Mouse (Mus musculus) c-Kit-positive CD71-positive TER-119-positive erythroid progenitor cells, embryonic 14.5 days (primary cell): ENCODE results near the gene Actl11.

ENCODE experiments used
- DNase-seq: peaks from one replicate; pipeline ENCODE4 v3.0.0-alpha.2; 2013; ENCODE audit warnings: low spot score

The Actl11 gene

GRCm38 (mm10) chr9:107961881-107962280, 33.6 kb downstream of the Actl11 start:
- DNase-seq: no peak

- no peak for DNase-seq
These were observed 34.6 kb downstream of the Actl11 start for GRCm38 (mm10) chr9:107962916-107963315.

- peak; percentile 89 for DNase-seq
These were observed 35.4 kb downstream of the Actl11 start for GRCm38 (mm10) chr9:107963700-107964099.

GRCm38 (mm10) chr9:107964681-107965080, 36.4 kb downstream of the Actl11 start:
- DNase-seq: no peak

GRCm38 (mm10) chr9:107966676-107967075, 38.4 kb downstream of the Actl11 start:
- DNase-seq: no peak

- no peak for DNase-seq
These were observed 39.2 kb downstream of the Actl11 start for GRCm38 (mm10) chr9:107967437-107967836.

GRCm38 (mm10) chr9:107968531-107968930, 40.3 kb downstream of the Actl11 start:
- DNase-seq: no peak

- no peak for DNase-seq
These were observed 42.0 kb downstream of the Actl11 start for GRCm38 (mm10) chr9:107970311-107970710.

GRCm38 (mm10) chr9:107971690-107972541, 43.6 kb downstream of the Actl11 start:
- peak; percentile 93 for DNase-seq

- DNase-seq: peak; percentile 87
These were observed 46.4 kb downstream of the Actl11 start for GRCm38 (mm10) chr9:107974491-107975171.

- DNase-seq: peak; percentile 91
These were observed 47.4 kb downstream of the Actl11 start, which contains the start of gene Uba7 for GRCm38 (mm10) chr9:107975399-107976386. TSS of gene Uba7 (plus strand) at chr9:107975505.

GRCm38 (mm10) chr9:107978815-107979214, 50.5 kb downstream of the Actl11 start:
- no peak for DNase-seq
